Mouse (Mus musculus): ENCODE data around the gene Wdr20.
A peak's percentile ranks its signal among the peaks of the same experiment; 100 is the strongest.

- TF ChIP-seq CTCF (IDR thresholded peaks at IDR 0.05 in 2 of 3, conservative IDR thresholded peaks at IDR 0.05 in 1 of 3; ENCODE audit: control insufficient read depth in 1 of 3, insufficient read depth in 1 of 3, low read depth in 2 of 3, low read length in 3 of 3, poor library complexity in 1 of 3, severe bottlenecking in 1 of 3) (no peak), NELFE (IDR thresholded peaks at IDR 0.05; ENCODE audit: low read depth, low read length) (peak; percentile 81)
These were observed at the start of gene Wdr20 for GRCm38 (mm10) chr12:110737170-110738157.

Data from MEL (cell line).